Comparison of ENCODE assay signal across 22 mouse cellular contexts in genomic region chr3:85254526-85254925, GRCm38 (mm10).
"Had no signal": no experiment of that assay in that cellular context is flagged by ENCODE, and none has a peak within 500 bp of the region (broad histone marks: within the 10 kb centered on the region; RNA-seq: fewer than 3 reads in every experiment).

No protein-coding gene starts in this region.

- H3K27ac ChIP-seq: heart, embryonic 10.5 days; hindbrain, embryonic 10.5 days; hindbrain, embryonic 12.5 days; hindbrain, embryonic 14.5 days; intestine, embryonic 15.5 days; layer of hippocampus, adult 2 months; left cerebral cortex, adult 2 months; limb, embryonic 13.5 days; limb, embryonic 15.5 days; liver, embryonic 12.5 days; liver, embryonic 14.5 days had no signal

- H3K4me3 ChIP-seq: heart, embryonic 10.5 days; heart, embryonic 12.5 days; hindbrain, embryonic 10.5 days; hindbrain, embryonic 12.5 days; intestine, embryonic 15.5 days; layer of hippocampus, adult 2 months; left cerebral cortex, adult 2 months; limb, embryonic 13.5 days; limb, embryonic 15.5 days; liver, embryonic 12.5 days had no signal

- DNase-seq: forebrain, postnatal 0 days; heart, adult 18-20 months; heart, postnatal 10 days; heart, postnatal 4 days; kidney, adult 18-20 months; kidney, adult 8-10 months; kidney, postnatal 10 days; kidney, postnatal 25 days; kidney, postnatal 4 days; left cerebral cortex, postnatal 4 days had no signal
